Mouse (Mus musculus) layer of hippocampus, postnatal 36 days (tissue): ENCODE measurements at regions not wholly inside any gene's neighbourhood (a gene's known extent, or its start where the extent isn't known, plus 50 kb on each side); places are given as distances from the start of the nearest gene placed in this dataset.
A peak's percentile ranks its signal among the peaks of the same experiment; 100 is the strongest.

Source experiments
- DNase-seq, 2 experiments: peaks; one replicate each; pipeline ENCODE4 v3.0.0; 2022

DNA sequence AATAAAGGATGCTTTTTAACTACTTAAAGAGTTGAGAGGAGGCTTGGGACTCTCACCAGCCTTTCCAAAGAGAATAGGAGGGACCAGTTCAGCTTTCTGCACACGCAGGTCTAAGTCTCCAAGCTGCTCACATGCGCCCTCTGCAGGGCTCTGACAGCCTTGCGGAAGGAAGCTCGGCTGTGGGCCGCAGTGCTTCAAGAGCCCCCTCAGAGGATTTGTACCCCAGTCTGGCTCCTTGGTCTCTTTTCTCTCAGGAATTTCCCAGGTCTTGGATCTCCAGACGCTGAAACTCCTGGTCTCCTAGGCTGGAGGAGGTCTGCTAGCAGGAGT lies 429.9 kb downstream of the Fut8 start:
- DNase-seq: peak; percentile 65 to 66

DNA sequence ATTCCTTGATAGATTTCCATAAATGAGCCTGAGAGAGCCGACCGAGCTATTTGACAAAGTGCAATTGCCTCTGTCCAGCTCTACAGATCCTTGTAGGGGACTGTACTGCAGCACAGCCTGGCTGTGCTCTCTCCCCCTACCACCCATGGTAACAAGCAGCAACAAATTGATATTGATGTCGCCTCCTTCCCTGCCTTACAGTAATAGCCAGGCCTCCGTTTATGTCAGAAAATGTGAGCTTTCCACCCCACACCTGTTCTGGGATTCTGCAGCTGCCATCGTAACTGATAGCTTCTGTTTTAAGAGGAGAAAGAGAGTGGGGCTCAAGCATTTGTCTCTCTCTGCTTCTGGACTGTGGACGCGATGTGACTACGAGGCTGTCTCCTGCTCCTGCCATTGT lies 432.6 kb downstream of the Fut8 start:
- DNase-seq: no peak

DNA sequence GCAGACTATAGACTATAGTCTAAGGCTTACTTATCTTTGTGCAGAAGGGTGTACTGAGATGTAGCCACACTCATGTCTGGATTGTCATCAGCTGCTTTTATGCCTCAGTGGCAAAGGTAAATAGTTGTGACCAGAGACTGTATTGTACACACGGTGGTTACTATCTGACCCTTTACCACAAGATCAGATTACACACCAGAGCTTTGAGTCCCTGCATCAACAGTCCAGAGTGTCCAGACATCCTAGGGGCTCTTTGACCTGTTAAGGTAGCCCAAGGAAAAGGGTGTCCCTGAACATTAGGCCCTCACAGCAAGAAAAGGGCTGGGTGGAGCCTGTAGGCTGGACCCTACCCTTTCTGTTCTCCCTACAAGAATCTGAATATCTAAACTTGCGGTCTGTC lies 436.4 kb downstream of the Fut8 start:
- DNase-seq: no peak

DNA sequence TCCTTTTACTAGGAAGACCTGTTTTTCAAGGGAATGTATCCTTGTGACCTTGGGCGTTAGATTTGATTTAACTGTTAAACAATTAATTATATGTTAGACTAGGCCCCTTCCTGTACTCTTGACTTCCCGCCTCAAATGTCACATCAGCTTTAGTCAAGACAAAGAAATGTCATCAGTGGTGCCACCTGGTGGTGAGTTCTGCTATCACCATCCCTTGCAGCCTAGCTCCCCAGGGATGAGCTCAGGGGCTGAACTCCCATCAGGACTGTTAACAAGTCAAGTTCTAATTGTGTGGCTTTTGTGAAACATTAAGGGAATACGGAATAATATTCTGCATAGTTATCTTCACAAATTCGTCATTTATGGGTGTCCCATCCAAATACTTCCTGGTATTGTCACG lies 436.8 kb downstream of the Fut8 start:
- DNase-seq: no peak

DNA sequence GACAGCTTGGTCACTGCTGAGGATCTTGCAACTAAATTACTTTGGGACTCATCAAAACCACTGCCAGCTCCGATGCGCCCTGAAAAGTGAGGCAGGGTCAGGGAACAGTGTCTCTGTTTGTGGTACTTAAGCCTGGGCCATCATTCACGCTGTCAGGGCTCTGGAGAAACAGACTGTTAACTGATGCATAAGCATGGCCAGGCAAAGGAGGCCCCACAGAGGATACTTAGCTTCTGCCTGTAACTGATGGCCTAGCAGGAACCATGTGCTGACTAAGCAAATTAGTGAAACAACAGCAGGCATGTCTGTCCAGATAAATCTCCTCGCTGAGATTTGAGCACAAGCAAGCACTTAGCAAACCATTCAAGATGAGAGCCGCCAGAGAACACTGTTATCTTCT lies 440.1 kb downstream of the Fut8 start:
- DNase-seq: no peak

DNA sequence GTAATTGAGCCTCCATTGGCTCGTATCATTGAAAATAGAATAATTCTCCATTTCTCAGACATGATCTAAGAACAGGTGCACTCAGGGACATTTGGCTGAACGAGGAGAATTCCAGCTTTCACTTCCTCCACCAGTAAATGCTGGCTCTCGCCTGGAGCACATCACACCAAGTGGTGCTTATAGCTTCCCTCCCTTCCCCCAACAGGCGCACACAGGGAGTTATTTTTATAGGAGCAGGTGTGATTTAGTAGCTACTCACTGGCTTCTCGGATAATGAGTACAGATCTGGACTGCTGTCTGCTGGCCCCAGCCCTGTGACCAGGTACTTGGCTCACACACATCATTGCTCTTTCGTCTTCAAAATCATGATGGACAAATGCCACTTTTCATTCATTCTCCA lies 456.2 kb downstream of the Fut8 start:
- DNase-seq: no peak

DNA sequence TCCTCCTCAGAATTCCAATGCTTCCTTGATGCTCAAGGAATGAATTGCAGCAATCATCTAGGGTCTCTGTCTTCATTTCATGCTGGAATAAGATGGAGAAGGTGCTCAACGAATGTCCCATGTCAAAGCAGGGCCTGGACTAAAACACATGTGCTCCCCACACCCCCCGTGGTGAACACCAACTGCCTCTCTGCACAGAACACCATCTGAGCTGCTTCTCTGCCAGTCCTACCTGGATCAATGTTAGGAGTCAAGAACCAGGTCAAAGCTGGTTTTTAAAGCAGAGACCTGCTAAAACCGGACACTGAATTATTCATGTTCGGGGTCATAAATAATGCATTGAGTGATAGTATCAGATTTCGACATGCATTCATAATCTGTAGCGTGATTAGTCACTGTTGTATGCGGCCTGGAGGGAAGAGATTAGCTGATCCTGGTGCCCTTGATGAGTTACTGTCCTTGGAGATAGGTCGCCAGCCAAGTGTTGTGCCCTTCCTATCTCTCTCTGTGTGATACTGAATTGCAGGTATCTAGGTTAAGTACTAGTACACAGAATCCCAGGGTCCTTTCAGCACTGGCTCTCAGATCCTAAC lies 458.2 kb downstream of the Fut8 start:
- no peak for DNase-seq

DNA sequence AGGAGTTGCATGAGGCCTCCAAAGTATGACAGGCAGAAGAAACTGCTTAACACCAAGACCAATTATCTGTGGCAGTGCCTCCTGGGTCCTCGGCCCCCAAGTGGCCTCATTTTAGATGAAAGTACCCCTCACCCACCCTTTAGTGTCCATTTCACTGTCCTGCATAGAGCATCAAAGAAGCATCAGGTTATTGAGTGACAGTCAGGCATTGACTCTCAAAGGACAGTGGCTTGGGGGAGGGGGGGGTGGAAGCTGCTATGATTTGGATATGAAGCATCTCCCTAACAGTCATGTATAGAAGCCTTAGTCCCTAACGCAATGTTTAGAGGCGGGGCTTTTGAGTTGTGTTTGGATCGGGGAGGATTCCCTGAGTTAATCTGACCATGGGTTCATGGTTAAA lies 458.7 kb downstream of the Fut8 start:
- DNase-seq: no peak

DNA sequence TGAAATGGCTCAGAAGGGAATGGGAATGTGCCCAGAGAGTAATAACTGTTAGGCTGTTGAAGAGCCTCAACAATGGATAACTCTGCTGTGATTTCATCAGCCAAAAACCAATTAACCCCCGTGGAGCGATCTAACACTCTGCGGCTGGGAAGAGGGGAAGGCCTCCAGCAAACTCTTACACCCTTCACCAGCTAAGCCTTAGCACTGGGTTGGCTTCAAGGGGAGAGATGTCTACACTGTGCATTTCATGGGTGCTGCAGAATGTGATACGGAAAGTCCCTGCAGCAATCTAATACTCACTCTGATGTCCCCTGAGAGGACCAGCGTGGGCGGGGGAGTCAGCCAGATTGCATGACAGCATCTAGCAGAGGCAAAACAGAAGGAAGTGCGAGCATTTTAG lies 460.2 kb downstream of the Fut8 start:
- no peak for DNase-seq

DNA sequence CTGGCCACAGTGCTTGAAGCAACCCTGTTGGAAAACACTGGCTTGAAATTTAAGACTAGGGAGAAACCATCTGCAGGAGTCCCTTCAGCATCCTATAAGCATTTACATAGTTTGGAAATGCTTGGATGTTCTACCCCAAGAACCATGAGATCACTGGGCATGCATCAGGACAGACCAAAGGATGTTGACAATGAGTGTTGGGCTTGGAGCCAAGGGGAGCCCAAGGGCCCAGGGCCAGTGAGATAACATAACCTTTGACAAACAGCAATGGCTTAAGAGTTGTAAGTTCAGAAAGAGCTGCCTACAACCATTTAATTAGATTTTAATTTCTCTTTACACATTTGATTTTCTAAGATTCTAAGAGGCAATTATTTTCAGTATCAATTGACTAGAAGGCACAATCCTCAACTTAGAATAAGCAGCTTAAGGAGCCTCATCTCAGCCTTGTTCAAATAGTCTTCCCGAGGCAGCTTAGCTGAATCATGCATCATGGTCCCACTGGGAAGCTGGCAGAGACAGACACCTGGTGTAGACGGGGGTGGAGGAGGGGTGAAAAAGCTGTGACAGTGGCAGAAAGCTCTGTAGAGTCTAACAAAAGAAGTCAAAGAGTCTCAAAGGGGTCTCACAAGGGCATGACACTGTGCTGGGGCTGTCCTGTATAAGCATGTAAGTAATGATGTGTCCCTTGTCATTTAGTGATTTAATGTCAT lies 462.1 kb downstream of the Fut8 start:
- no peak for DNase-seq

DNA sequence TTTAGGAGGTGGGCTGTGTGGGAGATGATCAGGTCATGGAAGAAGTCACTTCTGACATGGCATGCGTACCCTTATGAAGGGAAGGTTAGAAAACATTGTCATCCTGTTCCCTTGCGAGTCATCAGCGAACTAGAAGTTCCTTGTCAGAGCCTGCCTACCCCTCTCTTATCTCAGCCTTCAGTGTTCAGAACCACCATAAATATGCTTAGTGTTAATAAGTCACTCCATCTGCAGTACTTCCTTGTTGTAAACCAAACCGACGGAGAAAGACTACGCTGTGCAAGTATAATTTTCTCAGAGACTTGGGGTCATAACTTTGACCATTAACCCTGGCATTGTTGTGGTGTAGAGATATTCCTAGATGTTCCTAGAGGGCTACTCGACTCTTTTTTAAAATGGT lies 477.6 kb downstream of the Fut8 start:
- no peak for DNase-seq

DNA sequence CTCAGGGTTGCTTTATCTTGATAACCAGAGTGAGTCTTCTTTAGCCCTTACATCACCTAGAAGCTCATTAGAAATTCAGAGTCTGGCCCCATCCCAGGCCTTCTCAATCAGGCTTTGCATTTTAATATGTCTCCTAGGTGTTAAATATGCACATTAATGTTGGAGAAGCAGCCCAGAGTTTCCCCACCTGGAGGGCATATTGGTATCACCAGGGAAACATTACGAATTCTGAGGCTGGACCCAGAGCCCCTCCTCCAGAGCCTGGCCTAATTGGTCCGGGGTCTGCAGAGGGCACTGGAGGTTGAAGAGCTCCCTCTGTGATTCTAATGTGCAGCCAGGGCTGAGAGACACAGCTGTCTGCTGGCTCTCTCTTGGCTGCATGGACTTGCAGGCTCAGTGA lies 478.1 kb downstream of the Fut8 start:
- no peak for DNase-seq

DNA sequence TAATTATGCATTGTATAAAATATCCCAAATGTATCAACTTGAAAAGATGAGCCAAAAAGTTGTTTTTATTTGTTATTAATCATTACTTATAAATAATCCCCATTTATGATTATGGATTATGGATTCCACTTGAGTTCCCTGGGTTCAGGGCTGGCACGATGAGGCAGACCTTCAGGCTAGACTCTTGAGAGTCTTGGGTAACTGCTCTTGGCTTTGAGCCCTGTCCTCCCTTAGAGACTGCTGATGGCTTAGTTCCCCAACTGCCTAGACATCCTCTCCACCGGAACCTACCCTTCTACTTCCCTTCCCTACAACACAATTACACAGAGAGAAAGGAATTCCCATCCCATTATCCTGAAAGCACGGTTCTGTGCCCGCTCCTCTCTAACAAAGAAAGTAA lies 466.3 kb upstream of the Gm6657 start:
- no peak for DNase-seq

DNA sequence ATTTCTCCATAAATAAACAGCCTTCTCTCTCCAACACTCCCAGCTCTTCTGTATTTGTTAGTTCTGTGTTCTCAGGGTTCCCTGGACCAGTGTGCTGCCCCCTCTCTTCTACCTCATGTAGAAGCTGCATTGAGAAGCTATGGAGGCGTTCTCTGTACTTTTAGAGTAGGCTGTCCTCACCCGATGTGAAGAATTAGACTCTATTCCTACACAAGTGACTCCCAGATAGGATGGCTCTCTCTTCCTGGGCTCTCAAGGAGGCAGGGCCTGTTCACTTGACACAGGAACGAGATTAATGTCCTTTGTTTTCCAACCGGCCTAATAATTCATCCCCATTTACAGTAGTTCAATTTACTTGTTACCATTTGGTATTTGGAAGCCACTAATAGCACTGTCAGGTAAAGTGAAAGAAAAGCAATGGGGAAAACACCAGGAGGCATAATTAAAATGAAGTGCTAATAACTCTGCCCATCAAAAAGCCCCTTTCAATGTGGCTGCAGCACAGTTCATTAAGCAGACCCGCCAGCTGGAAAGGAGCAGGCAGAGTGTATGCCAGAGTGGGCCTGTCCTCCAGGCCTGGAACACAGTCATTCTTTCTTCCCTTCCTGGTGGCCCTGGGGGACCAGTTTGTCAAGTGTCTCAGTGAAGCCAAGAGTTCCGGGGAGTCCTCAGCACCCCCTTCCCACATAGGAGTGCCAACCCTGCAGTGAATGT lies 454.8 kb upstream of the Gm6657 start:
- DNase-seq: peak; percentile 36 to 51

DNA sequence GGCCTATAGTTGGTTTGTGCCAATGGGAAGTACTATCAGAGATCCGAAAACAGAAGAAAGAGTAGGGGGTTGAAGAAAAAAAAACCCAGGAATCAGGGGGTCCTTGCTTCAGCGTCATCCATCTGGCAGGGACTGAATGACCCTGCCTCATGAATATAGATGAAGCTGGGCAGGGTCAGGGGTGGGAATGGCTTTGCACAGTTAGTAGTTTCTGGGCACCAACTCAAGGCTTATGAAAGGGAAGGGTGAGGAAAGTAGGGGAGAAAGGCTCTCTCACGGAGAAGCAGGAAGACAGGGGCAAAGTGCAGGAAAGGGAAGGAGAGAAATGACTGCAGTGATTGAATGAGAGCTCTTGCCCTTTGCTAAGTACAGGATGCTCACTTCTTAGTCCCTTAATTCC lies 451.3 kb upstream of the Gm6657 start:
- no peak for DNase-seq

DNA sequence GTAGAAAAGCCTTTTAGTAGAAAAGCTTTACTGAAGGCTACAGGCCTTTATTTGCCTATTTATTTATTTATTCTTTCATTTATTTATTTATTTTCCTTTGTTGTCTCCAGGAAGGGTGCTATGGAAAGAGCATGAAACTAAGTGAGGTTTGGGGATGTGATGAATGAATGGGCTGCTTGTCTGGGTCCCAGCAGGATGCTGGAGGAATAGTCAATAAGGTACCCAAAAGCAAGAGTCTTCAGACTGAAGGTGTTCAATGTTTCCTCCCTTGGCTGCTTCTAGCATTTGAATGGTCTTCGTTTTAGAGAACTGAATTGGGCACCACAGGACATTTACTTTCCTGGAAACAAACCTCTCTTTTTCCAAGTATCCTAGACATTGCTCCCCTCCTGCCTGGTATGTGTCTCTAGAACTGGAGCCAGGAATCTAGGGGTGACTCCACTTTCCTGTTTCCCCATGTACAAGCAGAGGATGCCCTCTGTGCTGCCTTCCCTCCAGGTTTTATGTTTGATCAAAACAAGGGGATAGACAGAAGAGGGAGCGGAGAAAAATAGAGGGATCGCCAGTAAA lies 444.5 kb upstream of the Gm6657 start:
- no peak for DNase-seq

DNA sequence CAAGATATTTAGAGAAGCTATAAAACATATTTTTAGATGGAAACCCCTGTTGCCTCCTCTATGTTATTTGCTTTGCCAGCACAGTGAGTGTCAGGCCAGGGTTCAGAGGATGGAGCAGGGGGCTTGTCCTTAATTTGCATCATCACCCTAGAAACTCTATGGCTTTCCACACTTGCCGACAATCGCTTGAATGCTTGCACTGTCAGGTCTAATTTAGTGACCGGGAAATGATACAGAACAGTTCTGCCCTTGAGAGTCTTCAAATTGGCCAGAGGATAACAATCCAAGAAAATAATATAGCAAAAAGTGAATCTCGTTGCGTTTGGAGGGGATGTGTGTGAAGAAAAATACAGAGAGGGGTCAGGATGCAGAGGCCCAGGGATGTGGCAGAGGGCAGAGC lies 441.9 kb upstream of the Gm6657 start:
- DNase-seq: no peak

DNA sequence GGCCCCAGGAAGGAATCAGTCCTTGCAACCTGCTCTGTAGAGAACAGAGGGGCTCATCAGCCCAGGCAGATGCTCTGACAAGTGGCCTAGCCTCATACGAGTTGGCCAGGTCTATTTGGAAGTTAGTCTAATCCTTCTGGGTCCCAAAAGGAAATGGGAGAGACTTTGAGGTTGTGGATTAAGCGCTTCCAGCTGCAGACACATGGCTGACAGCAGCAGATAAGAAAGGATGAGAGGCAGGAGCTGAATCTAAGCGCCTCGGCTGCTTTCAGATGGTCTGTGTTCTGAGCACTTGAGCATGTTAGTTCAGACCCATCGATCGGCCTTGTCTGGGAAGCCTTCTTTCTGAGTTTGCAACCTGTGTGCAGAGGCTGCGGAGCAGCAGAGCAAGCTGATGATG lies 438.0 kb upstream of the Gm6657 start:
- DNase-seq: no peak

DNA sequence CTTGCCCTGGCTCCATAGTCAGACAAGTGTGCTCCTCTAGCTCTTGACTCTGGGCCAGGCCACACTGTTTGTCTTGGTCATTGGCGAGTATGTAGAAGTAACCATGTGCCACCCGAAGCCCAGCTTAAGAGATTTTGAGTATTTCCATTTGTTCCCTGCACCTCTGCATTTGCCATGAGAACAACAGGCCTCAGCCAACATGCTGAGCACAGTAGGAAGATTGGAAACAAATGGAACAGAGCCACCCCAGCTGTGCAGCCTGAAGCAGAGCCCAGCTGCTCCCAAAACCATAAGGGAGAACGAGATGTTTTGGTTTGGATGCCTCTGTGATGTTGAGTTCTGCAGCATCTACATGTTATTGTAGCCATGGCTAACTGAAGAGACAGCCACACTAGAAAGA lies 433.1 kb upstream of the Gm6657 start:
- no peak for DNase-seq

DNA sequence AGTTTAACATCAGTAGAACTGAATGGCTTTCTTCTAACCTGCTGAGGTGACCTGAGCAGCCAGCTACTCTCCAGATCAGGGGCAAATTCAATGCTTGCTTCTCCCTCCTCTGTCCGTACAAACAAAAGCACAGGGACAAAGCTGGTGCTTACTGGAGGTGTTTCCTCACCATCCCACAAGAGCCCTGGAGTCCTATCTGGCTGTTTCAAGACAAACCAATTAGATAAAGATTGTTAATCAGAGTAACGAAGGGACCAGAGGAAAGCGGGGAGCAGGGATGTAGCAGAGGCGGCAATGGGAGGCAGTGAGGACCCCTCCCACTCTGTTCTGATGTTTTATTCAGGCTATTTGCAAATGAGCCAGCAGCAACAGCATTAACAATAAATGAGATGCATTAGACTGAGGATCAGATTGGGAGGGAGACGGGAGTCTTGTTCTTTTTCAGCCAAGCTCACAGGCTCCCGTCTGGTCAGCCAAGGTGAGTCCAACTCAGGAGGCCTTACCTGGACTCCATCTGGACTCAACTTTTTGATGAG lies 418.0 kb upstream of the Gm6657 start:
- no peak for DNase-seq

DNA sequence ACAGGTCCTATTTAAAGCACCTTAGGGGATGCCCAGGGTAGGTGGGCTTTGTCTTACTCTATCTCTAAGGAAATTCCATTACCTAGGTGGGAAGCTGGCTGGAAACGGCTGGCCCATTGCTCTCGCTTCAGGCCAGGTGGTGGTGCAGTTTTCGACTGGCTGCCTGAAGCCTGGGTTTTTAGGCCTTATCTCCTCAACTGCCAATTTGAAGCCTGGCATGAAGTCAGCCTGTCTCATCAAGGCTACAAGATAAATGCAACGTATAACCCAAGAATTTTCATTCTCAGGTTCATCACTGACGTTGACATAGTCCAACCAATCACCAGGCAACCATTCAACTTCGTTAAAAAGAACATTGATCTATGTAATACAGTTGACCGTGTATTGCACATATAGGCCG lies 417.3 kb upstream of the Gm6657 start:
- no peak for DNase-seq

DNA sequence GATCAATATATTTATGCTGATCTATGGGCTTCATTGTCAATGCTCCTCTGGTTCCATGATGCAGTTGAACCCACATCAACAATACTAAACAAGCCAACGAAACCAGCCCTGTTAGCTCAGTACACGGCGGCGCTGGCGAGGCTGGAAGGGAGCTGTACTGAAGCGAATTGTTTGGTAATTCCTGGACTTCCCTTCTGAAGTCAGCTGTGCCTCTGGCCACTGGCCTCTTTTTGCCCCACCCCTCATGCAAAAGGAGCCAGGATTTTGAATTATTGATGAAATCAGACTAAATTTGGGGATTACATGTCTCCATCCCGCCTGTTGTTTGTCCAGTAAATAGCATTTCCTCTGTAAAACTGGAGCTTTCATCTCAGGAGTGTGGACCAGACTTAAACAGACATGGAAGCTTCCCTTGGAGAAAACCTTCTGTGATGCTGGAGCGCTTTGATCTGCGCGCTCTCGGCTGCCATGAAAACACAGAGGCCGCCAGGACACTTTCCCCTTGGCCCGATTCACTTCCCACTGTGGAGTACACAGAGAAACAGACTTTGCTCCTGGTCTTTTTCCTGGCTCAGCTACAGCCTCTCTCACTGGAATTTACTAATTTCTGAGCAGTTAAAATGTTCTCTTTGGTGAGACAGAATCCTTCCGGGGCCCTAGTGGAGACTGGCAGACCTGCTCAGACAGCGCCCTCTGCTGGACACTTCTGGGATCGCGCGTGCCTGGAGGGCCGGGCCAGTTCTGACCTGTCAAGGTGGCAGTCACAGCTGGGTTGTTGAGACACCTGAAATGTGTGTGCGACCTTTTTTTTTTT lies 412.9 kb upstream of the Gm6657 start:
- peak; percentile 81 to 82 for DNase-seq

DNA sequence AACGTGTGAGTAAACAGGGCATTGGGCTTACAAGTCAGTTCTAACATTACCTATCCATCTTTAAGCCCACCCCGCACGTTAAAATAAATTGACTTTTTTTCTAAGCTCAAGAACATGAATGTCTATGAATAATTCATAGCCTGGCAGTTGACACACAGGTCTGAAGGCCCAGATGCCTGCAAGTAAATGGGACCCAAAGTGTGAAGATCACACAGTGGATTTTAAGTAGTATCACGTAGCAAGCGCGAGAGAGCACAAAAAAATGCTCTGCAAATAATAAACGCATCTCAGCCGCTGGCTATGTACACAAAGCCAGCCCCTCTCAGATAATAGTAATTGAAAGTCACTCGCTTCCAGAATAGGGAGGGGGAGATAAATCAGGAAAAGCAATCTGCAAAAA lies 410.1 kb upstream of the Gm6657 start:
- DNase-seq: no peak
